Mouse (Mus musculus) cerebellum, adult 9-11 months (tissue): ENCODE measurements around the gene Slc30a4.

Source experiments
- DNase-seq: peaks from one replicate; pipeline ENCODE4 v3.0.0; 2022

The Slc30a4 gene

DNA sequence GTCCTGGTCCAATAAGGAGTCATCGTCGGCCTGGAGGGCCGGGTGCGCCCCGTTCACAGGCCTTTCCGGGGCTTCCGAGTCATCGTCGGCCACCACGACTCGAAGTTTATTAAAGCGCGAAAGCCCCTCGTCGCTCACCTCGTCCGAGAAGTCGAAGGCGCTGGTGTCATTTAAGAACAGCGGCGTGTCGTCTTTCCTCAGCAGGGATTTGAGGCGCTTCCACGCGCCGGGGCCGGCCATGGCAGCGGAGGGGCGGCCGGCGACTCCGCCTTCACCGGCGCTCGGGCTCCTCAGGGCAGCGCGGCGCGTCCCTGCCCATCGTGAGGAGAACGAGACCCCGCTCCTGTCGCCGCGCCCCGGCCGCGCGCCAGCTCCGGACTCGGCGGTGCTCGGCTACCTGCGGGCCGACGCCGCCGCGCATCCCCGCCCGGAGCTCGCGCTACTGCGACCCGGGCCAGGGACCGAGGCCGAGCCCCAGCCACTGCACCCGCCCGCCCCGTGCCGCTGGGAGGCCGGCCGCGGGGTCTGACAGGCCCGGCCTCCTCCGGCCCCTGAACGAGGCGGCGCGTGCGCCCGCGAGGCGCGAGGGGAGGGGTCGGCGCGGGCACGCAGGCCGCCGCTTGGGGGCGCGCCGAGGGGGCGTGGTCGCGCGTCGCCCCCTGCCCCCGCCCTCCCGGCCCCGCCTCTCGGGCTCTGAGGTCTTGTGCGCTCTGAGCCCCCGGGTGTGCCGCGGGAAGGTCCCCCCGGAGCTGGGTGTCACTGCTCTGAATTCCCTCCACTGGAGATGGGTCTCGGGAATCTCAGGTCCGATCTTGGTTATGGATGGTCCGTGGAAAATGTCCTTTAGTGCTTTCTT is at the start of gene Slc30a4:
Slc30a4 (minus strand) TSS at position 483 of the 856 bp plus-strand sequence.
- DNase-seq = peak; percentile 85

DNA sequence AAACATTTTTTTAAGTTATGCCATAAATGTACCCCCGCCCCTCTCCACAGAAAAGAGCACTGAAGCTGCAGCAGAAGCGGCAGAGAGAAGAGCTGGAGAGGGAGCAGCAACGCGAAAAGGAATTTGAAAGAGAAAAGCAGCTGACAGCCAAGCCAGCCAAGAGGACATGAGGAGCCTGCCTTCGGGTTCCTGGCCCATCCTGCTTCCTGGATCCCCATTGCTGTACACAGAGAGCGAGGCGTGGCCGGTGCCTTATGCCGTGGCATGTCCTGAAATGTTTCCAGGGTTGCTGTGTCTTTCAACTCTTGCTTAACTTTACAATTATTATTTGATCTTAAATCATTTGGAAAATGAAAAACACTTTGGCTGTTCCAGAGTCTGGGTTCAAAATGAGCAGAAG is 44.0 kb upstream of the Slc30a4 start:
- DNase-seq = no peak

DNA sequence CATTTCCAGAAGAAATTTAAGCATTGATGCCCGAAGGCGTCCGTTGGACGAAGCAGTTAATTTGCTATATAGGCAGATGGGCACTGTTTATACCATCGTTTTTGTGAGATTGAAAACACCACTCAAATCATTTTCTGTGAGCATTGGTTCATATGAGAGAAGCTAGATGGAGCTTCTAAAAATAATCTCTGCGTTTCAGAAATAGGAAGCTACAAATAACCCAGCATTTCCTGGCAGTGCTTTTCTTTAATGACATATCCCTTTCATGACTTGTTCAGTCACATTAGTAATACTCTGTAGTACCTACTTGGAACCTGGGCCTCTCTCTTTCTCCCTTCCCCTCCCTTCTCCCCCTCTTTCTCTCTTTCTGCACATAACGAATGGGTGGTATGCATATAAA is 36.6 kb upstream of the Slc30a4 start:
- no peak for DNase-seq

DNA sequence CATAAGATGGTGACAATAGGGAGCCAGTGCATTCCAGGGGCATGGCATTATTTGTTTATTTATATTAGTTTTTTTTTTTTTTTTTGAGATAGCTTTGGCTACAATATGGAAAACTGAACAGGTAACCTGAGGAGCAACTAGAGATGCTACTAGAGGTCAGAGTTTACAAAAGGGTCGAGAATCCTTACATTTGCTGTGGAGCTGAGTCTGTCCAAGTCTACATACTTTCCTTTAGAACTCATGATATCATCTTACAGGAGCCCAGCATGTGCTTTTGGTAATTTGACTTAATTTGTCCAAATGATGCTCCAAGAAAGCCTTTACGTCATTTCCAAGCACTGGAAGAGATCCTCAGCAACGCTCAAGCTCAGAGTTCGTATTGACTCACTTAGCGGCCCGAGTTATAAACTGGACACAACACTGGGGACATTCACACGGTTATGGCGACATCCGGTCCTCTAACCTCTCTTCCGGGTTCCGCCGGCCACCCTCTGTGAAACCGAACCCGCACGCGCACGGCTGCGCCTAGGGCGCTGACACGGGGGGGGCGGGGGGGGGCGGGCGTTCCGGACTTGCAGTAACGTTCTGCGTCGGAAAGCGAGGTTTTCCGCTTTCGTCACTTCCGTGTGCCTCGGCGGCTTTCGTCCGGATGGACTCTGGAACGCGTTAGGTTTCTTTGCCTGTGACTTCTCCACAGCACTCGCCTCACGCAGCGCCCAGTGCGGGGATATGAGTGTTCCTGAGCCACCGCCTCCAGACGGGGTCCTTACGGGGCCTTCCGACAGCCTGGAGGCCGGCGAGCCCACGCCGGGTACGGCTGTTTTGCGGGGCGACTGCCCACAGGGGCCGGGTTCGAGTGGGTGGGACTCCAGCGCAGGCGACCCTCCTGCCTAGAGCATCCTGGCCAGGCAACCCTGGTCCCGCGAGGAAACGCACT is 35.7 kb upstream of the Slc30a4 start, which contains the start of gene Bloc1s6:
Bloc1s6 (plus strand) TSS at position 610 of the 937 bp plus-strand sequence.
- DNase-seq = peak; percentile 93

DNA sequence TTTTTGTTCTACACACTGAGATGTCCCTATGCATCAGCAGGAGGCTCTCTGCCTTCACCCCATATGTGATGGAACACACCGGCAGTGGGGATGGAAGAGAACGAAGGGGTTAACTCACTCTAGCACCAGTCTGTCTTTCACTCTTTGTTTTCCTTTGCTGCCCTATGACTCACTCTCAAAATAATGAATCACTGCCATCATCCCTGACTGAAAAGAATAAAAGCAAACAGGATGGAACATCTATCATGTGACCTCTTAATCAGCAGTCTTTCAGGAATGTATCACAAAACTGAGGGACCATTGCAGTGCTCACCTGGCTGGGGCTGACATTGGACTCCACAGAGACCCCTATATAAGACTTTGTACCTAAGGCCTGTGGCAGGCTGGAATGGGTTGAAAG is 29.0 kb upstream of the Slc30a4 start:
- DNase-seq = no peak

DNA sequence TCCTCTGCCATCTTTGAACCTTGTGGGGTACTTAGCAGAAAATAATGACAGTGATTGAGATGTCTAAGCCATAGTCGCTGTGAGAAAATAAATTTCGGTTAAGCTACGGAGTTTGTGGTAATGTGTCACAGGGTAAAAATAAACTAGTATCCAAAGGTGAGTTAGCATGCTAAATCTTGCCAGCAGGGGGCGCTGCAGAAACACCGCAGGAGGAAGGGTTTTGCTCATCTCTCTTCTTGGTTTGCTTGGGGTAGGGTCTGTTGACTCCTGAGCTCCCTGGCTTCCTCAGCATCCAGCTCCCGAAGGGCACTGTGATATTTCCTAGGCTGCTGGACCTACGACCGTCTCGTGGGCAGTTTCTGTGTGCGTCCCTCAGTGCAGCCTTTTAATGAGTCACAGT is 23.1 kb upstream of the Slc30a4 start:
- no peak for DNase-seq

DNA sequence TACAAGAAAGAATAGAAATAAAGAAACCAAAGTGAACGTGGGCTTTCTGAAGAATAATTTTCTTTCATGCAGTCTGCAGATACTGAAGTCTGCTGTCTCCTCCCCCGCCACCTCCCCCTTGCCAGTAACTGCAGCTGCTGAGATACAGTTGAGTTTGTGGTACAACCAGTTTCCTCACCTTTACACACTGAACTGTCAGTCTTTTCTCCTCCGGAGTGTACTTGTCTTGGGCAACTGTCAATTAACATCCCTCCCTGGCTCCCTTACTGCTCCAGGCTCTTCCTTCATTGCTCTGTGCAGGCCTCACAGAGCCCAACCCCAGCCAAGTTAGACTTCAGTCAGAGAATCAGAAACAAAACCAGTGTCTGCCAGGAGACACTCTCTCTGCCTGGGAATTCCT is 18.1 kb upstream of the Slc30a4 start:
- no peak for DNase-seq

DNA sequence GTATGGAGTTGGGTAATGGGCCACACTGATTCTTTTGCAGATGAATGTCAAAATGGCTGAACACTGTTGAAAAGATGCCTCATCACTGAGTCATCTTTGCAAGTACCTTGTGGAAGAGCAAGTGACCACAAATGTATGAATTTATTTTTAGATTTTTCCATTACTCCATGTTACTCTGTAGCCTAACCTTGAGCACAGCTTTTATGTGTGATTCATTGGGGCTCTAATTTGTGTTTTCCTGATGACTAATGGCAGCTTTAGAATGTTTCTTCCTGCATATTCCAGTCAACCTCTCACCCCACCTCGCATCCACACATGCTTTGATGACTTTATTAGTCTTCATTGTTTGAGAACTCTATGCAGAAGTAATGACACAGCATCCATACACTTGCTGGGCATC is 16.8 kb upstream of the Slc30a4 start:
- DNase-seq = no peak

DNA sequence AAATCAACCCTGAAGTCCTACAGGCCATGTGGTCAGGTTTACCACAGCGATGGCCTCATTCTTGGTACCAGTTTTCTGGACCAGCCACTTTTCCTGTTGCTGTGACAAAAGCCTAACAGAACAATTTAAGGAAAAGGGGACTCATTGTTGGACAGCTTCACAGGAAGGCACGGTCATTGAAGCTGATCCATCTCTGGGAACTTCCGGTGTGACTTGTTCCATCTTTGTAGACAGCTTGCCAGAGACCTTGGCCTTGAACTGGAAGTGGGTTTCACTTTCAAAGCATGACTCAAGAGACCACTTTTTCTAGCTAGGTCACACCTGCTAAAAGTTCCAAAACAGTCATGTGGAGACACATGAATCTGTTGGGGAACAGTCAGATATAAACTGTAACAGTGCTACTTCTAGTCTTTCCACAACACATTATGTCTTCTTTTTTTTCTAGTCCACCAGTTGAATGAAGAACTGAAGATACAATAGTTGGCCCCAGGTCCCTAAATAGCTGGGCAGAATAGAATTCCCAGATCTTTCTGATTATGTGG is 13.9 kb upstream of the Slc30a4 start:
- DNase-seq = no peak

DNA sequence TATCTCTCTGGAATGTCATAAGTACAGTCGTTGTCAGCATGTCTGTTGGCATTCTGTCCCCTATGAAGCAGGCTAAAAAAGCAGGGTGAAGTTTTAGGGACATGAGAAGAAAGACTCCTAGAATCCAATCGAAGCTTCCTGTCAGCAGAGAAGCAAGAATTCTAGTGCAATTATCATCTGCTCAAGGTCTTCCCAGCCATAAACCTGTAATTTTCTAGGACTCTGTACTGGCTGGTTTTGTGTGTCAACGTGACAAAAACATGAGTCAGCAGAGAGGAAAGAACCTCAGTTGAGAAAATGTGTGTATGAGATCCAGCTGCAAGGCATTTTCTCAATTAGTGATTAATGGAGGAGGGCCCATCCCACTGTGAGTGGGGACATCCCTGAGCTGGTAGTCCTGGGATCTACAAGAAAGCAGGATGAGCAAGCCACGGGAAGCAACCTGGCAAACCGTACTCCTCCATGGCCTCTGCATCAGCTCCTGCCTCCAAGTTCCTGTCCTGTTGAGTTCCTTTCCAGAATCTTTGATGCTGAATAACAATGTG is 12.8 kb upstream of the Slc30a4 start:
- no peak for DNase-seq

DNA sequence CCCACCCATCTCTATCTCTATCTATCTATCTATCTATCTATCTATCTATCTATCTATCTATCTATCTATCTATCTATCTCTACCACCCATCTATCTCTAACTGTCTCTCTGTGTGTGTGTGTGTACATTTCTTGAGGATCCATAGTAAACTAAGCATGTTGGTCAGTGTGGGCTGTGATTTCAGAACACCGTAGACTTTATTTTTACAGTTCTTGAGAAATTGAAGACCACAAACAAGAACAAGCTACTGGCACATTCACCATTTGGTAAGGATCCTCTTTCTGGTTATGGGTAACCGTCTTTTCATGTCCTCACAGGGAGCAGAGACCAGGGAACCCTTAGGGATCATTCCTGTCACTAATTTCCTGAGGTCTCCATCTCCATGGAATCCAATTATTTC is 10.4 kb upstream of the Slc30a4 start:
- DNase-seq = no peak

DNA sequence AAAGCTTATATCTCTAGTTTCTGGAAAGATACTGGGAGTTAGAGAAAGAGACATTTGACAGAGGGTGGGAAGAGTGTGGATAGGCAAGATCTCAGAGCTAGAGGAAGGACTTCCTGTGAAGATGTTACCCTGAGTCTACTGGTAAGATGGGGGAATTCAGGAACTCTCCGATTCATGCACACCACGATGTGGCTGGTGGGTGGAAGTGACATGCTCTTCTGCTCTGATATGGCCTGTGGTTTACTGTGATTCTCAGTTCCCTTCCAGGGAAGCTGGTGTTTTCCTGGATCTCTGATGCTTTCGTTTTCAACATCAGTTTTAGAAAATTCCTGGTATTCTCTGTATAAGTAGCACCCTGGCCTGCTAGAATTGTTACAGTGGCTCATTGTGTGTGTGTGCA is 9.4 kb upstream of the Slc30a4 start:
- DNase-seq = no peak

DNA sequence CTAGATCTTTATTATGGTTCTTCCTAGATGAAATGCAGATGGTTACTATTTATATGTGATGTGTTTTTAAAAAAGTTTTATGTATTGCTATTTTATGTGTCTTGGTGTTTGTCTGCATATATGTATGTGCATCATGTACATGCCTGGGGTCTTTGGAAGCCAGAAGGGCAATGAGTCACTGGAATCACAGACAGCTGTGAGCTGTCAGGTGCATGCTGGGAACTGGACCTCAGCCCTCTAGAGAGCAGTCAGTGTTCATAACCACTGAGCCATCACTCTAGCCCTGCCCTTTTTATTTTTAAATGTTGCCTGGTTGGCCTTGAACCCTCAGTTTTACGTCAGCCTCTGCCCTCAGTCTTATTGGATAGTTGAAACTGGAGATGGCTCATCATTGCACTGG is 6.7 kb upstream of the Slc30a4 start:
- no peak for DNase-seq

DNA sequence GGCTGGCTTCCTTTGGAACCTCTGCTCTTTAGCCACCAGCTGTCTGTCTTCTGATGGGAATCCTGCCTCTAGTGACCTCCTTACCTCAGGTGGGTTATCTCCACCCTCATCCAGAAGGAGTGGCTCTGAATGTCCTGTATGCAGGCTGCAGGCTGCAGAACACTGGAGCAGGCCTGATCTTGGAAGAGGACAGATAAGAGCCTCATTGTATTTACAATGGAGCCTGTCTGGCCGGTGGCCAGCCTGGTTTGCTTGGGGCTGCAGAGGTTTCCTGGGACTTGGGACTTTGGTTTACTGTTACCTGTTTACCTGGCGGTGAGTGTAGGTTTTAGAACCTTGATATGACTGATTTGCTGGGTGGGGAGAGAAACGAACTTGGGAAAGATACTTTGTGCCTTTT is 5.6 kb upstream of the Slc30a4 start:
- no peak for DNase-seq

DNA sequence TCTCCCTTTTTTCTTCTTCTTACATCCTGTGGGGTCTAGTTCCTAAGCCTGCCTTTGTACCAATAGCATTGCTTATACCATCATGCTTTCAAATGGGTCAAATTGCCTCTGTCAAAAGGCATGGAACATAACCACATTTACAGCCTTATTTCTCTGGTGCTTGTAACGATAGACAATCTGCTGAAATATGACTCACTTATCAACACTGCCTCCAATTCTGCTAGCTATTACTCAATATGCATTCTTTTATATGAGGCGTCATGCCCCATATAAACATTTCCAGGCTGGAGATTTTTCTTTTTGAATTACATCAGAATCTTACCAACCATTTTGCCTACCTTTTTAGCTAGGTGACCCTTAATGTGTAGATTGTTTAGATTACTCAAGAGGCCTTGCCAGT is 2.1 kb upstream of the Slc30a4 start:
- no peak for DNase-seq

DNA sequence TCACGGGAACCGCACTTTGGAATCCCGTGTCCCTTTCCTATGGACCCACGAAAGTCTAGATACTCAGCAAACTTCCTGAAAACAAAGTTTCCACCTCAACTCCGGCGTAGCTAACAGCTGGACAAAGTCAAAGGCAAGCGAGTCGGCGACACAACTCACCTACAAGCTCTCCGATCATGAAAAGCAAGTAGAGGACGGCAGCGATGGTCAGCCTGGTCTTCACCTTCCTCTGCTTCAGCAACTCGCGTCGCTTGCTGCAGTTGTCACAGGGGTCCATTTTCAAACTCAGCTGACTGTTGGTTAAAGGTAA is 637 bp downstream of the Slc30a4 start:
- DNase-seq = no peak

DNA sequence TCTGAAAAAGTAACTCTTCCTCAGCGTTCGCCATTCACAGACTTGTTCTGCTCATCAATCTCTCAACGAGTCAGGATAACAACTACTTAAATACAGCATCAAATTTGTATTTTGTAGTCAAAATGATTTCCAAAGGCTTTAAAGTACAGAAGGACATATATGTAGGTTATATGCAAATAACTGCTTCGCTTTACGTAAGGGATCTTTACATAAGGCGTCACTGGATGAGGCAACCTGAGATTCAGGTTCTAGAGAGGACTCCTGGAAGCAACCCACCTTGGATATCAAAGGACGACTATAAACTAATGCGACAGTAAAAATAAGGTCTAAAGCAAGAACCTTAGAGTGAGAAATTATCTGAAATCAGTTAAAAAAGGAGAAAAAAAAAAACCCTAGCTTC is 1.5 kb downstream of the Slc30a4 start:
- DNase-seq = no peak

DNA sequence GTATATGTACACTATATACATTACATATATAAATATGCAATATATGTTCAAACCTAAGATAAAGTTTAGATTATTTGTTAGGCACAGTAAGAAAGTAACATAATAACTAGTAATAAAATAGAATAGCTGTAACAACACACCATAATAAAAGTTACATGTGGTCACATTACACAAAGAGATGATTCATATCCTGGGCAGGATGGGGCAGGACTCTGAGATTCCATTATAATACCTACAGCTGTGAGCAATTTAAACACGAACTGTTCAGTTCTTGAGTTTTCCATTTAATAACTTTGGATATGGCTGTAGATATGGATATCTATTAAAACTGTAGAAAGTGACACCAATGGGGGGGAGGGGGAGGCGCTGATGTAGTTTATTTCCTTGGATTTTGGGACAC is 4.9 kb downstream of the Slc30a4 start:
- no peak for DNase-seq

DNA sequence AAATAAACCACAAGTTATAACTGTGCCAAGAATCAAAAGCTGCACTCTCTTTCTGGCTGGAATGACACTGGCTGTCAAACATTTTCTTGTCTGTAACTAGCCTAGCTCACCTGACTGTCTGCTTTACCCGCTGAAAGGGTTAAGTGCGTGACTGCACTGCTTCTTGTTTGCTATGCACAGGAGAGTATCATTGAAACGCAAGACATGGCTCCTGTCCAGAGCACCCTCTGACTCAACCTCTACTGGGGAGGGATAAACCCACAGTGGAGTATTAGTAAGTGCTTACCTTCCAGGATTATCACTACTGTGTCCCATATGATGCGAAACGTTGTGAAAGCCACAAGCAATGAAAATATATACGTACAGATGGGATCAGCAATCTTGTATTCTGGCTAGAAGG is 15.8 kb downstream of the Slc30a4 start:
- no peak for DNase-seq

DNA sequence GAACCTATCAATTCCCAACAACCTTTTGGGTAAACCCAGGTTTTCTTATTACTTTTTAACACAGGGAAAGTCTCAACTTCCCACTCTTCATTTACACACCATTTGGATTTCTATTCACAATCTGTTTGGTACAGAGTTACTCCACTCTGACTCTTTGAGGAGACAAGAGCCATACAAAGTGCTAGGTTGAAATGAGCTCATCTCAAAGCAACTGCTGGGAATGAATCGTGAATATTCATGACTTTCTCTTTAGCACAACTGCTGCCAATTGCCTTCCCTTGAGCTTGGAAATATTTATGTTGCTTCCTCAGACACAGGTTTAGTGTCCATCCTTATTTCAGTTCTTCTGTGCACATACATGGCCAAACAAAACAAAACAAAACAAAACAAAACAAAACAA is 18.8 kb downstream of the Slc30a4 start:
- no peak for DNase-seq

DNA sequence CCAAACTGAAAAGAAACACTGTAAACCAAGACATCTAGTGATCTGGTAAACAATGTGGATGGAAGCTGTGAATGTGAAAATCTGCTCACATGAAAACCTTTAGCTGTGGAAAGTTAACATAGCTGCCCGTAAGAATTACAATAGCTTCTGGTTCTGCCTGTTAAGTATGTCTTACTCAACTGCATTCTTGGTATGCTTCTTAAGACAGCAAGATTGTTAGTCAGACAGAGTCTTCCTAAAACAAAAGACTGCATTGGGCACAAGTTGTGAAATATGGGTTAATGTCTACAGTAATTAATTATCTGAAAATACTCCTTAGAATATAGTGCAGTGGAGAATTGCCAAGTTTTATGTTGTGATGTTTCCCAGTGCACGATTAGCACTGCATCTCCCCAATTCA is 19.9 kb downstream of the Slc30a4 start:
- DNase-seq = no peak

DNA sequence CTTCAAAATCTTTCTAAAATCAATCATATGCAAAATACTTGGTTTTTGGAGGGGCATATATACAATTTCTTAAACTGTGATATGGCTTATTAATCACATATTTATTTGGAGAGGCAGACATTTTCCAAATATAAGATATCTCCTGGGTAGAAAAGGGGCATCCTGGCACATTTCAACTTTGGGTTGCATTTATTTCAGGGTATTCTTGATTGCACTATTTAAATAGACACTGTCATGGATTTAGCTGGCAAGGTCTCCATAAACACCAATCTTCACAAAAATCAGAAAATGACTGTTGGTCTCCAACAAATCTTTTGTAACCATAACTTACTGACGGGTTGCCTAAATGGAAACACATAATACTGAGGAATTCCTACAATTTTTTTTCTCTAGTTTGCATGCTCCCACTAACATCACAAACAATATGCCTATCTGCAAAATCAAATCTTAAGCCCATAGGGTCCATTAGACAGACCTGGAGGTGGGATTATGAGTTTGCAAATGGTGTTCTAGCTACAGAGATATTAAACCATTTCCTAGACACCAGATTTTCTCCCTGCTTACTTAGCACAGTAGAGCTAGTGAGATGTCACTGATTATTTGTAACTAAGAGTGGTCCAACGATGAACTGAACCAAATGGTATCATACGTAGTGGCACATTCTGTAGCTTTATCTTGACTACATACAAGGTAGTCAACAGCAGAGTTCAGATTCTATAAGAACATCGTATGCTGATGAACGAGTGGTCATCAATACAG is 20.9 kb downstream of the Slc30a4 start:
- no peak for DNase-seq

DNA sequence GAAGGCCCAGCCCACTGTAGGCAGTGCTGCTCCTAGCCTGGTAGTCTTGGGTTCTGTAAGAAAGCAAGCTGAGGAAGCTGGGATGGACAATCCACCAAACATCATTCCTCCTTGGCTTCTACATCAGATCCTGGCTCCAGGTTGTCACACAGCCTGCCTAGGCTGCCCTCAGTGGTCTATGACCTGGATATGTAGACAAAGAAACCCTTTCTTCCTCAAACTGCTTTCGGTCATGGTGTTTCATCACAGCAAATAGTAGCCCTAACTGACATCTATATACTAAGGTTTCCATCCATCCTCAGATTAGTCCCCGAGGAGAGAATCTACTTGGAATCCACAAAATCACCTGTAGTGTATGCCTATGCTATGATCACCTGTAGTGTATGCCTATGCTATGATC is 27.3 kb downstream of the Slc30a4 start:
- no peak for DNase-seq
